ENCODE assay signal across 27 mouse cellular contexts in the genomic region with DNA sequence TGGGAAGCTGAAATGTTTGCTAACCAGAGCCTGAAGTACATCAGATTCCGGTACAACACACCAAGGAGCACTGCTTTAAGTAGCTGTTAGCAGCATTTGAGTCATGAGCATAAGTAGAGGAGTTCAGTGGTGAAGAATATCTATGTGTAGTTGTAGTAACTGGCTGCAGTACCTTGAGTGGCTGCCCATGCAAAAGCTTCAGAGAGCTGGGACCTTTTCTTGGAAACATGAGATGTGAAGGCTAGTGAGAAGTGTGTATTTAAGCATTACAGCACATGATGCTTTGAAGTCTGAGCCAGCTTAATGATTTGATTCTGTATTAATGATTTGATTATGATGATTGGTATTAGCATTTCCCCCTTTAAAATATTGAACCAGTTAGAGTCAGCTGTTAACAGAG. TPM values are rescaled to one million over a fixed set of nuclear protein-coding genes. Genes with fewer than 3 reads are reported as not detected.
A peak's percentile ranks its signal among the peaks of the same experiment; 100 is the strongest.
DNase-seq lines count a peak whose midpoint lies in the region; ATAC-seq and TF ChIP-seq lines count a peak whose summit lies in the region.
"Had no signal": no experiment of that assay in that cellular context is flagged by ENCODE, and none has a peak within 500 bp of the region (broad histone marks: within the 10 kb centered on the region; RNA-seq: fewer than 3 reads in every experiment).

No protein-coding gene starts in this region.

- H3K36me3 ChIP-seq in heart, embryonic 10.5 days = no peaks in the 10 kb centered on the region
- no peaks in the 10 kb centered on the region for H3K36me3 ChIP-seq in lung, embryonic 15.5 days
- no peaks in the 10 kb centered on the region for H3K36me3 ChIP-seq in lung, postnatal 0 days (ENCODE audit: insufficient read depth, low read length)
- H3K36me3 ChIP-seq: embryonic facial prominence, embryonic 10.5 days; embryonic facial prominence, embryonic 12.5 days; forebrain, embryonic 10.5 days; forebrain, embryonic 12.5 days; G1E had no signal

- H3K27ac ChIP-seq in heart, embryonic 10.5 days = no peak overlapping the region
- no peak overlapping the region for H3K27ac ChIP-seq in lung, embryonic 15.5 days
- H3K27ac ChIP-seq in lung, postnatal 0 days (ENCODE audit: low read length) = no peak overlapping the region; the same call in 1 of the 2 replicates
- H3K27ac ChIP-seq: embryonic facial prominence, embryonic 10.5 days; embryonic facial prominence, embryonic 12.5 days; forebrain, embryonic 10.5 days; forebrain, embryonic 12.5 days had no signal

- peak; percentile 46; the same call in 1 of the 2 replicates for ATAC-seq in lung, embryonic 15.5 days (ENCODE audit: borderline replicate concordance, extremely low read depth, low FRiP score, low TSS enrichment)
- peak; percentile 52 for ATAC-seq in lung, postnatal 0 days
- ATAC-seq: activated CD4-positive, CD25-positive, alpha-beta regulatory T cell, adult 4 months; CD4-positive, CD25-positive, alpha-beta regulatory T cell, adult 4 months; forebrain, embryonic 14.5 days; Patski had no signal

- H3K9ac ChIP-seq in lung, embryonic 15.5 days = no peak overlapping the region
- no peak overlapping the region for H3K9ac ChIP-seq in lung, postnatal 0 days (replicated peaks; ENCODE audit: low read depth)
- H3K9ac ChIP-seq: embryonic facial prominence, embryonic 12.5 days; forebrain, embryonic 12.5 days had no signal

- no peak for TF ChIP-seq POLR2A in lung, adult 2 months (IDR thresholded peaks at IDR 0.05; ENCODE audit: borderline replicate concordance, extremely low read depth, low read depth, low read length)

- peak; percentile 57 for DNase-seq in heart, adult 11 months
- no peak for DNase-seq in heart, embryonic 10.5 days (ENCODE audit: low spot score)
- DNase-seq in lung, postnatal 36 days = no peak
- DNase-seq in lung, postnatal 0 days (ENCODE audit: low spot score) = peak; percentile 35
- DNase-seq in lung, adult 2 months = no peak
- no peak for DNase-seq in kidney, adult 11 months
- DNase-seq: adrenal gland, adult 8-10 months; adrenal gland, postnatal 14 days; adrenal gland, postnatal 36 days; B cell, adult 2 months; cerebellum, adult 11-12 months; cerebellum, adult 2 months; cerebellum, adult 9-10 months; cerebellum, postnatal 10 days; cerebellum, postnatal 25 days had no signal

- TF ChIP-seq CTCF in lung, postnatal 0 days (IDR thresholded peaks at IDR 0.05) = no peak
- TF ChIP-seq CTCF in lung, adult 2 months (IDR thresholded peaks at IDR 0.05; ENCODE audit: insufficient read depth, low read length) = no peak

- H3K4me2 ChIP-seq in lung, embryonic 15.5 days = no peak overlapping the region
- H3K4me2 ChIP-seq in lung, postnatal 0 days (replicated peaks; ENCODE audit: low read depth, low read length) = no peak overlapping the region
- H3K4me2 ChIP-seq: embryonic facial prominence, embryonic 12.5 days; forebrain, embryonic 12.5 days had no signal

- WGBS in heart, embryonic 10.5 days = 78% methylated on average over 1 of the region's 1 CpGs
- WGBS in lung, embryonic 15.5 days = 27% methylated on average over 1 of the region's 1 CpGs
- WGBS in lung, postnatal 0 days = 33% methylated on average over 1 of the region's 1 CpGs
- 58% methylated on average over 1 of the region's 1 CpGs for WGBS in lung, adult 2 months

- no peak overlapping the region for H3K4me3 ChIP-seq in heart, embryonic 10.5 days
- H3K4me3 ChIP-seq in lung, embryonic 15.5 days = no peak overlapping the region
- H3K4me3 ChIP-seq in lung, postnatal 0 days (ENCODE audit: low read depth, low read length) = no peak overlapping the region
- H3K4me3 ChIP-seq in lung, adult 2 months (replicated peaks; ENCODE audit: extremely low read depth, low read depth, low read length) = no peak overlapping the region
- H3K4me3 ChIP-seq: embryonic facial prominence, embryonic 10.5 days; embryonic facial prominence, embryonic 12.5 days; erythroblast, embryonic 14.5 days; forebrain, embryonic 10.5 days; forebrain, embryonic 12.5 days had no signal

- 0 out of 2 replicates have a peak, but pooled peaks have one; percentile 37 for TF ChIP-seq EP300 in lung, postnatal 0 days (IDR thresholded peaks at IDR 0.05)

- no peaks in the 10 kb centered on the region for H3K27me3 ChIP-seq in heart, embryonic 10.5 days (ENCODE audit: insufficient read depth, poor library complexity, severe bottlenecking)
- H3K27me3 ChIP-seq in lung, embryonic 15.5 days = no peaks in the 10 kb centered on the region
- no peaks in the 10 kb centered on the region for H3K27me3 ChIP-seq in lung, postnatal 0 days (replicated peaks; ENCODE audit: insufficient read depth, low read length)
- H3K27me3 ChIP-seq: CH12.LX; embryonic facial prominence, embryonic 12.5 days; forebrain, embryonic 12.5 days; Patski had no signal

- peaks cover 39% of the 10 kb centered on the region for H3K4me1 ChIP-seq in heart, embryonic 10.5 days
- peaks cover 37% of the 10 kb centered on the region for H3K4me1 ChIP-seq in lung, embryonic 15.5 days
- H3K4me1 ChIP-seq in lung, postnatal 0 days (ENCODE audit: insufficient read depth, low read depth, low read length) = peaks cover 3% of the 10 kb centered on the region; the same call in 1 of the 2 replicates
- H3K4me1 ChIP-seq in lung, adult 2 months (ENCODE audit: control insufficient read depth, insufficient read depth, low read length) = peaks cover 22% of the 10 kb centered on the region

- no peaks in the 10 kb centered on the region for H3K9me3 ChIP-seq in heart, embryonic 10.5 days
- H3K9me3 ChIP-seq in lung, embryonic 15.5 days = no peaks in the 10 kb centered on the region
- no peaks in the 10 kb centered on the region for H3K9me3 ChIP-seq in lung, postnatal 0 days (ENCODE audit: low read length)
- H3K9me3 ChIP-seq: embryonic facial prominence, embryonic 10.5 days; embryonic facial prominence, embryonic 12.5 days; forebrain, embryonic 10.5 days; forebrain, embryonic 12.5 days; G1E had no signal

RNA-seq across cellular contexts. Expression of a gene that starts 34.1 kb away (rescaled TPM):
- polyA plus RNA-seq in heart, embryonic 10.5 days (2016; fragmentation: Nextera tagmentation; extraction: Ambion mirVana) = 55.6 and 60.0 TPM in 2 replicates
- polyA plus RNA-seq in lung, embryonic 15.5 days (2015; fragmentation: Nextera tagmentation; extraction: Ambion mirVana) = 84.2 and 90.6 TPM in 2 replicates
- polyA plus RNA-seq in lung, postnatal 0 days (2015; fragmentation: Nextera tagmentation; extraction: Ambion mirVana) = 48.2 and 54.2 TPM in 2 replicates
- polyA plus RNA-seq in lung, adult 2 months (2012; rRNA removed) = 85.4 and 132 TPM in 2 replicates
- polyA plus RNA-seq: G1E had no signal

Comparison
In these comparisons a context has a peak if more than half of its experiments do, and no peak if none do; other contexts are left out.
1. DNase-seq: peak in heart, adult 11 months (single experiment) and lung, postnatal 0 days (single experiment); none in heart, embryonic 10.5 days (single experiment), lung, postnatal 36 days (single experiment), lung, adult 2 months (single experiment) and kidney, adult 11 months (single experiment).